Mouse (Mus musculus): ENCODE results near the gene Pygb. TPM values are rescaled to one million over a fixed set of nuclear protein-coding genes. Genes with fewer than 3 reads are reported as not detected.

Pygb gene
- polyA plus RNA-seq, 1 experiment from 2014 or later: 39.4 TPM

GRCm38 (mm10) chr2:150836906-150837305, 50.4 kb downstream of the Pygb start:
- no peaks in the 10 kb centered on the region for H3K9me3 ChIP-seq (ENCODE audit: control insufficient read depth, low read length)
- H3K36me3 ChIP-seq (ENCODE audit: control insufficient read depth, insufficient read depth, low read length): peaks cover 2% of the 10 kb centered on the region; the same call in 1 of the 2 replicates
- WGBS: 80% methylated on average over 15 of the region's 15 CpGs

GRCm38 (mm10) chr2:150837781-150838180, 51.2 kb downstream of the Pygb start:
- ATAC-seq (ENCODE audit: insufficient number of reproducible peaks, low FRiP score, low TSS enrichment, low read depth) (no peak), DNase-seq (ENCODE audit: low spot score) (no peak)
- Histone ChIP-seq H3K4me2 (ENCODE audit: low read depth, severe bottlenecking) (no peak overlapping the region), H3K27ac (replicated peaks; ENCODE audit: low read depth, low read length) (no peak overlapping the region), H3K27me3 (ENCODE audit: control insufficient read depth, insufficient read depth, low read length) (no peaks in the 10 kb centered on the region), H3K36me3 (ENCODE audit: control insufficient read depth, insufficient read depth, low read length) (no peaks in the 10 kb centered on the region; the same call in 1 of the 2 replicates), H3K4me3 (ENCODE audit: low read depth, low read length) (no peak overlapping the region), H3K4me1 (ENCODE audit: control insufficient read depth, insufficient read depth, low read length) (no peaks in the 10 kb centered on the region), H3K9ac (ENCODE audit: low read length) (no peak overlapping the region), H3K9me3 (ENCODE audit: control insufficient read depth, low read length) (no peaks in the 10 kb centered on the region)
- WGBS: 87% methylated on average over 3 of the region's 3 CpGs

More at GRCm38 (mm10) chr2:150836906-150837305, 50.4 kb downstream of the Pygb start:
- ATAC-seq (ENCODE audit: insufficient number of reproducible peaks, low FRiP score, low TSS enrichment, low read depth): no peak
- H3K27ac ChIP-seq (replicated peaks; ENCODE audit: low read depth, low read length): no peak overlapping the region
- H3K4me2 ChIP-seq (ENCODE audit: low read depth, severe bottlenecking): no peak overlapping the region
- no peak overlapping the region for H3K9ac ChIP-seq (ENCODE audit: low read length)
- no peaks in the 10 kb centered on the region for H3K4me1 ChIP-seq (ENCODE audit: control insufficient read depth, insufficient read depth, low read length)
- no peak for DNase-seq (ENCODE audit: low spot score)
- no peak overlapping the region for H3K4me3 ChIP-seq (ENCODE audit: low read depth, low read length)
- H3K27me3 ChIP-seq (ENCODE audit: control insufficient read depth, insufficient read depth, low read length): no peaks in the 10 kb centered on the region

DNA sequence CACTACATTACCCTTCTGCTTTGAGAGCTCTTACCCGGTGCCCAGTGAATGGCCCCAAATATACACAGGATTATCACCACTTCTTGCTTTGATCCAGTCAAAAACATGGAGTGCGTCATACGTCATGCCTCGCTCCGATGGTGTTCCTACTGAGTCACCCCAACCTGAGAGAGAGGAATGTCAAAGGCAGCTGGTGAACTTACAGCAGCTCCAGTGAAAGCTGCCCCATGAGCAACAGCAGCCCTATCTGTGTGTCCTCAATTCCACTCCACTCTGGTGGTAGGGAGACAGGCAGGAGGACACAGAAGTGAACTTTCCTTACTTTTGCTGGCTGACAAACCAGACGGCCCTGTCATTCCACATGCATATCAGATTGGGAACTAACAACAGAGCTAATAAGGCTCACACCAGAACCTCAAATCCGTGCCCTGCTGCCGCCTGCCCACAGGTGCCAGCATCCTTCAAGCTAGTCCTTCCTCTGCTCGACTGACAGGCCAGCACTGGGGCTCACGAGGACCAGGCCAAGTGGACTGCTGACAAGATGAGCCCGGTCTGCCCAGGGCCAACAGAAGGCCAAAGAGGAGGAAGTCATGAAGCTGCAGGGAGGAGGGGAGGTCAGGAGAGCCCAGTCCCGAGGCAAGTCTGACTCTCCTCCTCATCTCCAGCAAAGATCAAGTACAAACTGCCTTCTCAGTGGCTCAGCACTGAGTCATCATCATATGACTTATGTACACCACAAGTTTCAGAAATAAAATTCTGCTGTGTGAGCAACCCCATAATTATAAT, 53.3 kb downstream of the Pygb start:
- Histone ChIP-seq H3K4me3 (ENCODE audit: low read depth, low read length) (no peak overlapping the region), H3K27ac (replicated peaks; ENCODE audit: low read depth, low read length) (no peak overlapping the region), H3K9me3 (ENCODE audit: control insufficient read depth, low read length) (no peaks in the 10 kb centered on the region), H3K4me1 (ENCODE audit: control insufficient read depth, insufficient read depth, low read length) (no peaks in the 10 kb centered on the region), H3K27me3 (ENCODE audit: control insufficient read depth, insufficient read depth, low read length) (no peaks in the 10 kb centered on the region), H3K9ac (ENCODE audit: low read length) (no peak overlapping the region), H3K36me3 (ENCODE audit: control insufficient read depth, insufficient read depth, low read length) (peaks cover 3% of the 10 kb centered on the region; the same call in 1 of the 2 replicates), H3K4me2 (ENCODE audit: low read depth, severe bottlenecking) (no peak overlapping the region)
- DNase-seq (ENCODE audit: low spot score): no peak
- 82% methylated on average over 12 of the region's 12 CpGs for WGBS
- no peak for ATAC-seq (ENCODE audit: insufficient number of reproducible peaks, low FRiP score, low TSS enrichment, low read depth)

- H3K4me1 ChIP-seq (ENCODE audit: control insufficient read depth, insufficient read depth, low read length): no peaks in the 10 kb centered on the region
- no peak for ATAC-seq (ENCODE audit: insufficient number of reproducible peaks, low FRiP score, low TSS enrichment, low read depth)
- no peak overlapping the region for H3K9ac ChIP-seq (ENCODE audit: low read length)
- H3K4me2 ChIP-seq (ENCODE audit: low read depth, severe bottlenecking): no peak overlapping the region
- no peaks in the 10 kb centered on the region for H3K27me3 ChIP-seq (ENCODE audit: control insufficient read depth, insufficient read depth, low read length)
- H3K36me3 ChIP-seq (ENCODE audit: control insufficient read depth, insufficient read depth, low read length): 0 out of 2 replicates have a peak, but pooled peaks cover 3% of the 10 kb centered on the region
- H3K27ac ChIP-seq (replicated peaks; ENCODE audit: low read depth, low read length): no peak overlapping the region
- H3K4me3 ChIP-seq (ENCODE audit: low read depth, low read length): no peak overlapping the region
- H3K9me3 ChIP-seq (ENCODE audit: control insufficient read depth, low read length): no peaks in the 10 kb centered on the region
- 60% methylated on average over 11 of the region's 11 CpGs for WGBS
- DNase-seq (ENCODE audit: low spot score): no peak
Measured at GRCm38 (mm10) chr2:150841109-150841508, 54.6 kb downstream of the Pygb start.

DNA sequence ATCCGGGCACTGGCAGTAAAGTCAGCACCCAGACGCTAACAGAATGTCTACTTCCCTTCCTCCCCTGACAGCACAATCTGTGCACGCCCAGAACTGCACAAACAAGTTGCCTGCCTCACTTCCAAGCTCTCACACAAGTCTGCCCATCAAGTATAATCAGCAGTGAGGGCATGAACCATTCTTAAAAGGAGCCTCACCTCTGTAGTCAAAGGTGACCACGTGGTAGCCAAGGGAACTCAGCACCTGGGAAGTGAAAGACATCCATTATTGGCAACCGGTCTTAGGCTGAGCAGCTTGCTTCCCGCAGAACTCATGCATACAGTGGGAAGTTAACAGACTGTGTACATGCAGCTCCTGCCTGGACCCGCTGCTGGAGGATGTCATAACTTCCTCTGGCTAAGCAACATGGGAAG, 55.5 kb downstream of the Pygb start:
- ATAC-seq (ENCODE audit: insufficient number of reproducible peaks, low FRiP score, low TSS enrichment, low read depth) (no peak), DNase-seq (ENCODE audit: low spot score) (no peak)
- H3K27me3 ChIP-seq (ENCODE audit: control insufficient read depth, insufficient read depth, low read length): no peaks in the 10 kb centered on the region
- H3K4me1 ChIP-seq (ENCODE audit: control insufficient read depth, insufficient read depth, low read length): no peaks in the 10 kb centered on the region
- H3K4me3 ChIP-seq (ENCODE audit: low read depth, low read length): no peak overlapping the region
- WGBS: 76% methylated on average over 7 of the region's 7 CpGs
- H3K36me3 ChIP-seq (ENCODE audit: control insufficient read depth, insufficient read depth, low read length): 0 out of 2 replicates have a peak, but pooled peaks cover 3% of the 10 kb centered on the region
- H3K27ac ChIP-seq (replicated peaks; ENCODE audit: low read depth, low read length): no peak overlapping the region
- H3K9ac ChIP-seq (ENCODE audit: low read length): no peak overlapping the region
- no peaks in the 10 kb centered on the region for H3K9me3 ChIP-seq (ENCODE audit: control insufficient read depth, low read length)
- H3K4me2 ChIP-seq (ENCODE audit: low read depth, severe bottlenecking): no peak overlapping the region

- no peaks in the 10 kb centered on the region for H3K27me3 ChIP-seq (ENCODE audit: control insufficient read depth, insufficient read depth, low read length)
- 0 out of 2 replicates have a peak, but pooled peaks cover 3% of the 10 kb centered on the region for H3K36me3 ChIP-seq (ENCODE audit: control insufficient read depth, insufficient read depth, low read length)
- H3K4me1 ChIP-seq (ENCODE audit: control insufficient read depth, insufficient read depth, low read length): no peaks in the 10 kb centered on the region
- no peak overlapping the region for H3K27ac ChIP-seq (replicated peaks; ENCODE audit: low read depth, low read length)
- ATAC-seq (ENCODE audit: insufficient number of reproducible peaks, low FRiP score, low TSS enrichment, low read depth) (no peak), DNase-seq (ENCODE audit: low spot score) (no peak)
- no peaks in the 10 kb centered on the region for H3K9me3 ChIP-seq (ENCODE audit: control insufficient read depth, low read length)
- 84% methylated on average over 1 of the region's 1 CpGs for WGBS
- H3K9ac ChIP-seq (ENCODE audit: low read length): no peak overlapping the region
- H3K4me3 ChIP-seq (ENCODE audit: low read depth, low read length): no peak overlapping the region
- H3K4me2 ChIP-seq (ENCODE audit: low read depth, severe bottlenecking): no peak overlapping the region
Measured at GRCm38 (mm10) chr2:150844798-150845197, 58.3 kb downstream of the Pygb start.

GRCm38 (mm10) chr2:150847436-150847995, 61.0 kb downstream of the Pygb start:
- Histone ChIP-seq H3K36me3 (ENCODE audit: control insufficient read depth, insufficient read depth, low read length) (0 out of 2 replicates have a peak, but pooled peaks cover 3% of the 10 kb centered on the region), H3K4me3 (ENCODE audit: low read depth, low read length) (no peak overlapping the region), H3K27ac (replicated peaks; ENCODE audit: low read depth, low read length) (no peak overlapping the region), H3K27me3 (ENCODE audit: control insufficient read depth, insufficient read depth, low read length) (no peaks in the 10 kb centered on the region), H3K4me1 (ENCODE audit: control insufficient read depth, insufficient read depth, low read length) (no peaks in the 10 kb centered on the region), H3K9ac (ENCODE audit: low read length) (no peak overlapping the region), H3K9me3 (ENCODE audit: control insufficient read depth, low read length) (no peaks in the 10 kb centered on the region), H3K4me2 (ENCODE audit: low read depth, severe bottlenecking) (no peak overlapping the region)
- 94% methylated on average over 8 of the region's 8 CpGs for WGBS
- ATAC-seq (ENCODE audit: insufficient number of reproducible peaks, low FRiP score, low TSS enrichment, low read depth) (no peak), DNase-seq (ENCODE audit: low spot score) (no peak)

DNA sequence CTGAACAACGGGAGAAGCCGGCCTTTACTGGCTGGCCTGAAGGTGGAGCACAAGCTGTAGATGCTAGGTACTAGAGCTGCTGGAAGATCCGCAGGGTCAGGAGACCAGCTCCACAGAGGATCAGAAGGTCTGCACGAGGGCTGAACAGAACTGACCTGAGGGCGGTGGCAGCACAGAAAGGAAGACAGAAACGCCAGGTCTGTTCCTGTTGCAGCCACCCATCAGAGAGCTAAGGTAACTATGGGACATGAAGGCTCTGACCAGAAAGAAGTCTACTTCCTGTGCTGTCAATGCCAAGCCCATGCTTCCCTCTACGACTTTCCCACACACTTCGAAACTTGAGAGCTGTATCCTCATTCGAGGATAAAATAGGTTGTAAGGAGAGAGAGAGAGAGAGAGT, 64.7 kb downstream of the Pygb start:
- H3K4me1 ChIP-seq (ENCODE audit: control insufficient read depth, insufficient read depth, low read length): no peaks in the 10 kb centered on the region

More for the DNA sequence above, 64.7 kb downstream of the Pygb start:
- Histone ChIP-seq H3K9ac (ENCODE audit: low read length) (no peak overlapping the region), H3K4me2 (ENCODE audit: low read depth, severe bottlenecking) (no peak overlapping the region), H3K27ac (replicated peaks; ENCODE audit: low read depth, low read length) (no peak overlapping the region), H3K4me3 (ENCODE audit: low read depth, low read length) (no peak overlapping the region), H3K9me3 (ENCODE audit: control insufficient read depth, low read length) (no peaks in the 10 kb centered on the region), H3K36me3 (ENCODE audit: control insufficient read depth, insufficient read depth, low read length) (no peaks in the 10 kb centered on the region), H3K27me3 (ENCODE audit: control insufficient read depth, insufficient read depth, low read length) (no peaks in the 10 kb centered on the region)
- WGBS: 78% methylated on average over 9 of the region's 9 CpGs
- DNase-seq (ENCODE audit: low spot score) (no peak), ATAC-seq (ENCODE audit: insufficient number of reproducible peaks, low FRiP score, low TSS enrichment, low read depth) (no peak)

All from limb, embryonic 11.5 days (tissue).